Mouse (Mus musculus) forebrain, embryonic 15.5 days (tissue): ENCODE data around the gene Gm21680. TPM values are rescaled to one million over a fixed set of nuclear protein-coding genes. Genes with fewer than 3 reads are reported as not detected.

ENCODE experiments used
- polyA plus RNA-seq: library from polyadenylated mRNA; unstranded; fragments of >200 nt; fragmentation: Nextera tagmentation; extraction: Ambion mirVana; gene quantifications from 2 replicates; pipeline ENCODE4 v1.2.1, GENCODE M21; 2015

Gene Gm21680
- polyA plus RNA-seq, 1 experiment from 2014 or later: 0.05 TPM

Other genes starting within 250 kb of the Gm21680 start
- 48.7 and 49.3 TPM in 2 replicates for gene Actr3b, start 212.7 kb downstream of the Gm21680 start, polyA plus RNA-seq
- gene Gm21663, start 30.3 kb downstream of the Gm21680 start, polyA plus RNA-seq: not detected in 2 replicates
- gene Gm21671, start 18.2 kb downstream of the Gm21680 start, polyA plus RNA-seq: not detected in 2 replicates
- gene Gm21698, start 16.0 kb upstream of the Gm21680 start, polyA plus RNA-seq: 0.17 TPM in 1 of 2 replicates, not detected in the other
- not detected in 2 replicates for gene Gm1979, start 32.1 kb upstream of the Gm21680 start, polyA plus RNA-seq
- gene Gm5862, start 50.3 kb upstream of the Gm21680 start, polyA plus RNA-seq: not detected in 2 replicates
- 0.06 TPM in 1 of 2 replicates, not detected in the other for gene Speer4a, start 66.9 kb upstream of the Gm21680 start, polyA plus RNA-seq
- not detected in 2 replicates for gene Gm7347, start 85.9 kb upstream of the Gm21680 start, polyA plus RNA-seq
- gene Gm10471, start 116.6 kb upstream of the Gm21680 start, polyA plus RNA-seq: not detected in 2 replicates
- gene 5031410I06Rik, start 132.7 kb upstream of the Gm21680 start, polyA plus RNA-seq: not detected in 2 replicates
- 0.06 TPM in 1 of 2 replicates, not detected in the other for gene Gm10220, start 148.8 kb upstream of the Gm21680 start, polyA plus RNA-seq